Mouse (Mus musculus) ovary, postnatal 14 days (tissue): ENCODE data around the gene Utp3.

ENCODE experiments used
- DNase-seq: peaks from one replicate; pipeline ENCODE4 v3.0.0; 2022; ENCODE audit warnings: low spot score

The Utp3 gene

DNA sequence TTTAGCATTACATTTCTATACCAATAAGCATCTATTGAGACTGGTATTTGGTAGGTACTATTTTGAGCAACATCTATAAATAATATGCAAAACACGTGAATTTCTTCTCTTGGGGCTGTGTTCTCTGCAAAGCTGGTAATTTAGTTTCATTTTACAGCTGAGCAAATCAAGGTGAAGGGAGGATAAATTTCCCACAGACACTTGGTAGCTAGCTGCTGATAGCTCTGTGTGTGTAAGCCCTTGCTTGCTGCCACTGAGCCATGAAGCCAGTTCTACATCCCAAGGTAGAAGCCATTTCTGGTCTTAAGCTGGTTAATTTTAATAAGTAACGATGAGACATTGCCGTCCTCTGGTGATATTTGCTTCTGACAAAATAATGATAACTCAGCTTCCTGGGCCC is 20.6 kb downstream of the Utp3 start:
- no peak for DNase-seq

DNA sequence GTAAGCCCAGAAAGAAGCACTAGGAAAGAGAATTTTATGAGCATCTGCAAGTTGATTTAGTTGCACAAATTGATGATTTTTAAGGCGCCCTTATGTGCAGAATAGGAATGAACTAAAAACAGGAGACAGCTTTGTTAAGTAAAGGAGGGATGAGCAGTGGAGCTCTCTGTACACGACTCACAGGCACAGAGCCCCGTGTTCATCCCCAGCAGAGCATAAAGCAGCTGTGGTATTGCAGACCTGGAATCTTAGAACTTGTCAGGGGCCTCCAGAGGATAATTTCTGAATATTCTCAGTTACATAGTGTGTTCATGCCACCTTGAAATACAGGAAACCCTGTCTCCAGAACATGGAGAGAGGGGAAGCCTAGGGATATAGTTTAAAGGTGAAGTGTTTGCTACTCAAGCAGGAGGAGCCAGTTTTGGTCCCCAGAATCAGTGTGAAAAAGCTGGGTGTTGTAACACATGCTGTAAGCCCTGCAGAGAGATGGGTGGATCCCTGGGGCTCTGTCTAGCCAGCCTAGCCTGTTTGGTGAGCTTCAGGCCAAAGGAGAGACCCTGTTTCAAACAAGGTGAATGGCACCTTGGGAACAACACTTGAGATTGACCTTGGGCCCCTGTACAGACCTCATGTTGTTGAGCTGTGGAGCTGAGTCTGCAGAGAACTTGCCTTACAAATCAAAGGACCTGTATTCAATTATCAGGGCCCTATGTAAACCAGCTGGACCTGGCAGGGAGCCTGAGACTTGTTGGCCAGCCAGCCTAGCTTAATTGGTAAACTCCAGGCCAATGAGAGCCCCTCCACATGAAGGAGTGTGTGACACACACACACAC is 21.5 kb downstream of the Utp3 start:
- DNase-seq, result no peak

DNA sequence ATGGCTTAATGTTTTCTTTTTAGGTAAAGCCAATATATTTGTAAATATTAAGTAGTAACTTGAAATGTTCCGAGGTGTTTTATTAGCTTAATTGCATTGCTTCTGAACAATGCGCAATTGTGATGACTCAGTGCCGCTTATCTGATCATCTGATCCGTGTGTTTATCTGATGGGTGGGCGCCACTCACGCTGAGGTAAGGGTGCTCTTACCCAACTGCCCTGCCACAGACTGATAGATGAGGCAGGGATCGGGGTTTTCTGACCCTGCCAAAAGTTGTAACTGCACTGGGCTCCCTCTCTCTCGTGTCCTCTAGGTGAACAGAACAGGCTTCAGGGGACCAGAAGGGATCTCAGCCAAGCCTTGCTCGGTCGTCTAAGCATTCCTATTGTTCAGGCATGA is 26.4 kb downstream of the Utp3 start:
- no peak for DNase-seq

GRCm38 (mm10) chr5:88581343-88581742 is 27.1 kb downstream of the Utp3 start:
- no peak for DNase-seq

GRCm38 (mm10) chr5:88583271-88584031 is 29.2 kb downstream of the Utp3 start:
- peak; percentile 14 for DNase-seq

- DNase-seq, result no peak
Measured at GRCm38 (mm10) chr5:88584061-88584460, 29.8 kb downstream of the Utp3 start.

- DNase-seq, result no peak
Measured at GRCm38 (mm10) chr5:88586407-88587174, 32.3 kb downstream of the Utp3 start.

- no peak for DNase-seq
Measured at GRCm38 (mm10) chr5:88587211-88587934, 33.1 kb downstream of the Utp3 start.

DNA sequence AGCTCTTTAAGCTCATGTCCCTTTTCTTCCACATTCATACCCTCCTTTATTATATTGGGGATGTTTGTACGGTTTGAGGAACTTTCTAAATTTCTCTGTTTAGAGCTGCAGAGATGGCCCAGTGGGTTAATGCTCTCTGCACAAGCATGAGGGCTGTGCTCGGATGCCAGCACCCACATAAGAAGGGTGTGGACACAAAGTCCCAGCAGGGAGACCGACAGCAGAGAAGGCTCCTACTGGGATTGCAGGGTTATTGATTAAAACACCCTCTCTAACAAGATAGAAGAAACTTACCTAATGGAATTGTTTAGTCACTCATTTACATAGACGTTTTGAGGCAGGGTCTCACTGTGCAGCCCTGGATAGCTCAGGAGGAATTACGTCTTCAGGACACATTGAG is 34.2 kb downstream of the Utp3 start:
- DNase-seq, result no peak

- DNase-seq, result no peak
Measured at GRCm38 (mm10) chr5:88593421-88594172, 39.3 kb downstream of the Utp3 start.

GRCm38 (mm10) chr5:88594173-88594569 is 39.9 kb downstream of the Utp3 start:
- DNase-seq, result no peak

GRCm38 (mm10) chr5:88595537-88596455 is 41.5 kb downstream of the Utp3 start:
- no peak for DNase-seq

GRCm38 (mm10) chr5:88598961-88599360 is 44.7 kb downstream of the Utp3 start:
- no peak for DNase-seq

- DNase-seq, result no peak
Measured at GRCm38 (mm10) chr5:88602030-88602429, 47.8 kb downstream of the Utp3 start.

DNA sequence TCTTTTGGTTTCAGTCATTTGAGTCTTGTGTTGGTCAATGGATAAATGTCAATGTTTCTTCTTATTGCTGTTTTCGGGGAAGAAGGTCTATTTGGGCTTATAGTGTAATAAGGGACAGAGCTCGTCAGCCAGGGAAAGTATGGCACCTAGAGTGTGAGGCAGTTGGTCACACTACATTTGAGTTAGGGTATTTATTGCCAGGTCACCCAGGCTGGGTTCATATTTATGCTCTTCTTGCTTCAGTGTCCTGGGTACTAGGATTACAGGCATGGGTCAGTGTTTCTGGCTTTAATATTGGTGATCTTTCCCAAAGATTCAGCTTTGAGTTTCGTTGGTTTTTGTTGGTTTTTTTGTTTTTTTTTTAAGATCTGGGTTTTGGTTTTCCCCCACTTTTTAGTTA is 48.5 kb downstream of the Utp3 start:
- no peak for DNase-seq

DNA sequence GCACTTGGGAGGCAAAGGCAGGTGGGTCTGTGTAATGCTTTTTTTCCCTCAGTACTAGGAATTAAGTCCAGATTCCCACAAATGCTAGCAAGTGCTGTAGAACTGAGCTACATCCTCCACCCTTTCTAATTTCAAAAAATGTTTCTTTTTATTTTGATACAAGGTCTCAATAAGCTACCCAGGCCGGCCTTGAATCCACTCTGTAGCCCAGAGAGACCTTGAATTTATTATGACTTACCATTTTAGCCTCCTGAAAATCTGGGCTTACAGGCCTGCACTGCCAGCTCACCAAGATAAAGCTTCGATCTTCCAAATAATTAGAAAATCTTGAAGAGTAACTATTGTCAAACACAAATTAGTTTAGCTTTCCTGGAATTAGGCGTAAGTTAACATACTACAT is 49.8 kb downstream of the Utp3 start:
- DNase-seq, result no peak

- no peak for DNase-seq
Measured at GRCm38 (mm10) chr5:88604641-88605358, 50.5 kb downstream of the Utp3 start.
